Mouse (Mus musculus) CH12.LX (cell line): ENCODE data around the gene 2300009A05Rik. TPM values are rescaled to one million over a fixed set of nuclear protein-coding genes. Genes with fewer than 3 reads are reported as not detected.

Experiments
- DNase-seq: peaks from one replicate; pipeline ENCODE4 v3.0.0-alpha.2; 2013; ENCODE audit errors: extremely low read depth
- H3K27ac ChIP-seq: 2 replicates; pipeline ENCODE4 v1.5.1; 2012; ENCODE audit warnings: low read depth, mild to moderate bottlenecking, control low read depth, moderate library complexity; ENCODE audit not compliant: insufficient read depth
- H3K27me3 ChIP-seq: replicated peaks from 2 replicates; pipeline ENCODE3; 2012; ENCODE audit warnings: inconsistent platforms
- H3K36me3 ChIP-seq, 2 experiments: replicated peaks in 1 of 2; 2 replicates each; pipeline versions ENCODE3 to v1.6.1; 2012; ENCODE audit warnings: inconsistent platforms in 1 of 2, low read length in 1 of 2, mild to moderate bottlenecking in 1 of 2, mixed read lengths in 1 of 2, moderate library complexity in 1 of 2; ENCODE audit not compliant: control insufficient read depth in 1 of 2, insufficient read depth in 1 of 2
- H3K4me1 ChIP-seq, 2 experiments: 2 replicates each; pipeline ENCODE4 v1.6.1; 2012; ENCODE audit warnings: inconsistent platforms in 1 of 2, moderate library complexity in 1 of 2; ENCODE audit not compliant: insufficient read depth in 2 of 2, control insufficient read depth in 1 of 2
- H3K4me2 ChIP-seq: 2 replicates; pipeline ENCODE4 v1.6.1; 2012; ENCODE audit warnings: low read depth, mild to moderate bottlenecking, control low read depth; ENCODE audit not compliant: poor library complexity, insufficient read depth, severe bottlenecking
- H3K4me3 ChIP-seq, 3 experiments: fragments of 150-350 bp in 1 of 3; sonication (generic) in 1 of 3; replicated peaks in 1 of 3; 2 replicates each; pipeline versions ENCODE3 to v1.5.1; 2011 to 2012; ENCODE audit warnings: low read depth in 2 of 3, low read length in 2 of 3, mild to moderate bottlenecking in 2 of 3, moderate library complexity in 2 of 3, control low read depth in 1 of 3, improper control_type of control experiment in 1 of 3, inconsistent platforms in 1 of 3, mixed read lengths in 1 of 3; ENCODE audit not compliant: poor library complexity in 1 of 3
- H3K79me2 ChIP-seq: replicated peaks from 2 replicates; pipeline ENCODE4 v1.6.1; 2012; ENCODE audit warnings: mild to moderate bottlenecking, moderate library complexity; ENCODE audit not compliant: control insufficient read depth, poor library complexity, insufficient read depth, severe bottlenecking; ENCODE audit errors: extremely low read depth
- H3K9ac ChIP-seq: 2 replicates; pipeline ENCODE4 v1.6.1; 2012; ENCODE audit warnings: low read depth, mild to moderate bottlenecking, control low read depth, moderate library complexity; ENCODE audit not compliant: insufficient read depth
- H3K9me3 ChIP-seq: replicated peaks from 2 replicates; pipeline ENCODE3; 2012; ENCODE audit warnings: low read length, inconsistent platforms, mixed read lengths
- BHLHE40 ChIP-seq: IDR thresholded peaks from 2 replicates; pipeline ENCODE4 v1.6.1; 2011; ENCODE audit warnings: mild to moderate bottlenecking, low read depth, low read length, improper control_type of control experiment
- CHD1 ChIP-seq: IDR thresholded peaks from 2 replicates; pipeline ENCODE4 v1.6.1; 2012; ENCODE audit warnings: low read depth, low read length, improper control_type of control experiment, inconsistent platforms
- CHD2 ChIP-seq: IDR thresholded peaks from 2 replicates; pipeline ENCODE4 v1.6.1; 2011; ENCODE audit warnings: low read length, improper control_type of control experiment
- CTCF ChIP-seq, 2 experiments: IDR thresholded peaks in 1 of 2; conservative IDR thresholded peaks in 1 of 2; 2 replicates each; pipeline ENCODE4 v1.5.1; 2011 to 2012; ENCODE audit warnings: low read depth in 2 of 2, low read length in 2 of 2, improper control_type of control experiment in 1 of 2, inconsistent platforms in 1 of 2, mild to moderate bottlenecking in 1 of 2, moderate library complexity in 1 of 2
- EP300 ChIP-seq: IDR thresholded peaks from 2 replicates; pipeline ENCODE4 v1.6.1; 2011; ENCODE audit warnings: low read length, improper control_type of control experiment
- ETS1 ChIP-seq: conservative IDR thresholded peaks from 2 replicates; pipeline ENCODE4 v1.6.1; 2012; ENCODE audit warnings: low read depth, mild to moderate bottlenecking, inconsistent platforms, low read length, improper control_type of control experiment, moderate library complexity
- GABPA ChIP-seq: IDR thresholded peaks from 2 replicates; pipeline ENCODE4 v1.6.1; 2012; ENCODE audit warnings: low read depth, low read length, improper control_type of control experiment, inconsistent platforms; ENCODE audit not compliant: insufficient replicate concordance
- HCFC1 ChIP-seq: IDR thresholded peaks from 2 replicates; pipeline ENCODE4 v1.6.1; 2012; ENCODE audit warnings: low read depth, mild to moderate bottlenecking, inconsistent platforms, low read length, improper control_type of control experiment
- IRF4 ChIP-seq: IDR thresholded peaks from 2 replicates; pipeline ENCODE4 v1.6.1; 2014; ENCODE audit warnings: low read depth, mild to moderate bottlenecking, inconsistent platforms, low read length, improper control_type of control experiment
- JUN ChIP-seq: IDR thresholded peaks from 2 replicates; pipeline ENCODE4 v1.6.1; 2011; ENCODE audit warnings: low read depth, mild to moderate bottlenecking, low read length, improper control_type of control experiment, moderate library complexity; ENCODE audit not compliant: insufficient read depth
- JUND ChIP-seq: conservative IDR thresholded peaks from 2 replicates; pipeline ENCODE4 v1.6.1; 2011; ENCODE audit warnings: low read depth, low read length, improper control_type of control experiment
- MAFK ChIP-seq: IDR thresholded peaks from 2 replicates; pipeline ENCODE4 v1.6.1; 2011; ENCODE audit warnings: low read length, improper control_type of control experiment; ENCODE audit not compliant: insufficient replicate concordance
- MAZ ChIP-seq: IDR thresholded peaks from 2 replicates; pipeline ENCODE4 v1.6.1; 2012; ENCODE audit warnings: low read depth, mild to moderate bottlenecking, inconsistent platforms, low read length, improper control_type of control experiment, moderate library complexity
- MXI1 ChIP-seq: IDR thresholded peaks from 2 replicates; pipeline ENCODE4 v1.6.1; 2011; ENCODE audit warnings: mild to moderate bottlenecking, low read depth, low read length, improper control_type of control experiment
- NRF1 ChIP-seq: IDR thresholded peaks from 2 replicates; pipeline ENCODE4 v1.6.1; 2014; ENCODE audit warnings: low read depth, mild to moderate bottlenecking, inconsistent platforms, low read length, improper control_type of control experiment, moderate library complexity
- PAX5 ChIP-seq: IDR thresholded peaks from 2 replicates; pipeline ENCODE4 v1.6.1; 2012; ENCODE audit warnings: low read length, inconsistent platforms, mixed read lengths
- POLR2AphosphoS2 ChIP-seq: IDR thresholded peaks from 2 replicates; pipeline ENCODE4 v1.6.1; 2011; ENCODE audit warnings: low read depth, low read length, improper control_type of control experiment
- RAD21 ChIP-seq: IDR thresholded peaks from 2 replicates; pipeline ENCODE4 v1.6.1; 2011; ENCODE audit warnings: low read depth, mild to moderate bottlenecking, low read length, improper control_type of control experiment, moderate library complexity
- RCOR1 ChIP-seq: conservative IDR thresholded peaks from 2 replicates; pipeline ENCODE4 v1.6.1; 2012; ENCODE audit warnings: low read depth, mild to moderate bottlenecking, inconsistent platforms, low read length, improper control_type of control experiment
- SIN3A ChIP-seq: IDR thresholded peaks from 2 replicates; pipeline ENCODE4 v1.6.1; 2012; ENCODE audit warnings: low read length, improper control_type of control experiment, inconsistent platforms
- SMC3 ChIP-seq: IDR thresholded peaks from 2 replicates; pipeline ENCODE4 v1.6.1; 2011; ENCODE audit warnings: low read depth, low read length, improper control_type of control experiment
- TBP ChIP-seq: conservative IDR thresholded peaks from 2 replicates; pipeline ENCODE4 v1.6.1; 2011; ENCODE audit warnings: low read depth, low read length, improper control_type of control experiment
- TCF12 ChIP-seq: IDR thresholded peaks from 2 replicates; pipeline ENCODE4 v1.6.1; 2014; ENCODE audit warnings: low read depth, mild to moderate bottlenecking, inconsistent platforms, low read length, improper control_type of control experiment
- UBTF ChIP-seq: IDR thresholded peaks from 2 replicates; pipeline ENCODE4 v1.6.1; 2012; ENCODE audit warnings: low read depth, mild to moderate bottlenecking, inconsistent platforms, low read length, improper control_type of control experiment, moderate library complexity
- ZKSCAN1 ChIP-seq: IDR thresholded peaks from 2 replicates; pipeline ENCODE4 v1.6.1; 2012; ENCODE audit warnings: low read depth, inconsistent platforms, low read length, improper control_type of control experiment, borderline replicate concordance
- ZMIZ1 ChIP-seq: IDR thresholded peaks from 2 replicates; pipeline ENCODE4 v1.6.1; 2012; ENCODE audit warnings: low read depth, mild to moderate bottlenecking, inconsistent platforms, low read length, improper control_type of control experiment
- ZNF384 ChIP-seq: IDR thresholded peaks from 2 replicates; pipeline ENCODE4 v1.6.1; 2012; ENCODE audit warnings: low read depth, low read length, improper control_type of control experiment, inconsistent platforms
- dilution Hi-C: fragments of 300-500 bp; cut with MboI; formaldehyde crosslinking; loops from 2 replicates; pipeline ENCODE4 v1.14.3; 2020; ENCODE audit warnings: low sequenced_read_pairs; ENCODE audit not compliant: extremely low pct_unique_long_range_greater_than_20kb, extremely low pct_ligation_motif_present
- in situ Hi-C: fragments of 300-500 bp; cut with MboI; formaldehyde crosslinking; loops from 3 replicates; pipeline ENCODE4 v1.14.3; 2019; ENCODE audit warnings: low sequenced_read_pairs, low pct_ligation_motif_present, low pct_unique_long_range_greater_than_20kb, mixed read lengths
- polyA plus RNA-seq: library from polyadenylated mRNA; unstranded; fragments of >175 nt; gene quantifications from 2 replicates; pipeline ENCODE4 v1.2.1, GENCODE M21; 2012; ENCODE audit warnings: low read depth; ENCODE audit not compliant: insufficient read length
- total RNA-seq, 2 experiments: library from RNA; depleted of rRNA; stranded (reverse); fragments of 300-350 nt in 1 of 2; fragments of >200 nt in 1 of 2; gene quantifications; 2 replicates each; pipeline ENCODE4 v1.2.3; 2012 to 2014

The 2300009A05Rik gene
- total and polyA plus RNA-seq, 3 experiments = 13.0 to 20.4 (median 13.8) TPM

GRCm38 (mm10) chr9:63421096-63421736, 22.2 kb upstream of the 2300009A05Rik start:
- H3K4me3 ChIP-seq = no peak overlapping the region
- no peak for TF ChIP-seq GABPA
- TF ChIP-seq ETS1 = 0 out of 2 replicates have a peak, but pooled peaks have one; percentile 20
- peak; percentile 81 for TF ChIP-seq IRF4
- TF ChIP-seq CTCF (conservative IDR thresholded peaks at IDR 0.05 in 1 of 2, IDR thresholded peaks at IDR 0.05 in 1 of 2; ENCODE audit: low read depth in 2 of 2, low read length in 2 of 2) = peak in 1 of 2 experiments; percentile 48; a peak in 2 of 4 replicates
- 0 out of 2 replicates have a peak, but pooled peaks have one; percentile 26 for TF ChIP-seq ZMIZ1
- TF ChIP-seq TBP = no peak
- peak; percentile 69; the same call in 1 of the 2 replicates for TF ChIP-seq MAZ
- no peak; the same call in 1 of the 2 replicates for TF ChIP-seq SMC3
- TF ChIP-seq CHD2 = 0 out of 2 replicates have a peak, but pooled peaks have one; percentile 41
- TF ChIP-seq RCOR1 = 0 out of 2 replicates have a peak, but pooled peaks have one; percentile 36
- TF ChIP-seq JUND = peak; percentile 77
- no peak for TF ChIP-seq CHD1
- 0 out of 2 replicates have a peak, but pooled peaks have one; percentile 39 for TF ChIP-seq TCF12
- peak; percentile 28 for TF ChIP-seq RAD21
- peak; percentile 69 for TF ChIP-seq EP300
- peak; percentile 55 for TF ChIP-seq JUN
- dilution Hi-C loops = no loop called here
- H3K4me2 ChIP-seq = peak overlapping the region; percentile 60; the same call in 1 of the 2 replicates
- H3K9me3 ChIP-seq = no peaks in the 10 kb centered on the region
- H3K9ac ChIP-seq = no peak overlapping the region
- no peaks in the 10 kb centered on the region for H3K36me3 ChIP-seq
- DNase-seq = peak; percentile 12
- H3K4me1 ChIP-seq = peaks cover 5 to 22% of the 10 kb centered on the region in 2 experiments; a peak in 3 of 4 replicates
- no peaks in the 10 kb centered on the region for H3K27me3 ChIP-seq
- H3K27ac ChIP-seq = peak overlapping the region; percentile 56
- no peaks in the 10 kb centered on the region for H3K79me2 ChIP-seq
- in situ Hi-C loops = no loop called here

GRCm38 (mm10) chr9:63420396-63420795, 21.4 kb upstream of the 2300009A05Rik start:
- Histone ChIP-seq H3K9ac (no peak overlapping the region), H3K4me2 (no peak overlapping the region), H3K79me2 (no peaks in the 10 kb centered on the region), H3K4me3 (no peak overlapping the region), H3K27me3 (no peaks in the 10 kb centered on the region), H3K27ac (no peak overlapping the region), H3K9me3 (no peaks in the 10 kb centered on the region), H3K36me3 (no peaks in the 10 kb centered on the region), H3K4me1 (peaks cover 5 to 24% of the 10 kb centered on the region in 2 experiments; a peak in 3 of 4 replicates)
- no peak for DNase-seq
- no peak for TF ChIP-seq SMC3
- TF ChIP-seq SIN3A = no peak
- no peak for TF ChIP-seq RAD21
- no peak for TF ChIP-seq NRF1
- TF ChIP-seq TBP = no peak
- no peak for TF ChIP-seq CHD1
- no peak for TF ChIP-seq UBTF
- TF ChIP-seq ZNF384 = no peak
- TF ChIP-seq BHLHE40 = no peak
- no peak for TF ChIP-seq HCFC1
- TF ChIP-seq ZMIZ1 = no peak
- TF ChIP-seq PAX5 = no peak
- no peak for TF ChIP-seq MAFK
- TF ChIP-seq EP300 = no peak
- TF ChIP-seq IRF4 = no peak
- TF ChIP-seq ZKSCAN1 = no peak
- TF ChIP-seq POLR2AphosphoS2 = no peak
- TF ChIP-seq TCF12 = no peak
- no peak for TF ChIP-seq MXI1
- dilution Hi-C loops (no loop called here), in situ Hi-C loops (no loop called here)
